Mouse (Mus musculus): ENCODE data around the gene Kcnj9. TPM values are rescaled to one million over a fixed set of nuclear protein-coding genes. Genes with fewer than 3 reads are reported as not detected.

Kcnj9 gene
- not detected in 2 replicates for polyA plus RNA-seq (2016; fragmentation: Nextera tagmentation; extraction: Ambion mirVana)

- no peak within 1 kb of the TSS for H3K9ac ChIP-seq
- no peak within 1 kb of the TSS for H3K4me2 ChIP-seq
- H3K4me3 ChIP-seq = no peak within 1 kb of the TSS
- H3K27ac ChIP-seq (ENCODE audit: poor library complexity, severe bottlenecking) = no peak within 1 kb of the TSS
- WGBS = 20% methylated on average over 9 of the region's 9 CpGs
- peaks cover 10% of the 10 kb centered on the region for H3K4me1 ChIP-seq (replicated peaks)
- no peaks in the 10 kb centered on the region for H3K36me3 ChIP-seq
- ATAC-seq (ENCODE audit: insufficient number of reproducible peaks, low FRiP score) = no peak
- no peaks in the 10 kb centered on the region for H3K9me3 ChIP-seq (replicated peaks)
- peaks cover 96% of the 10 kb centered on the region for H3K27me3 ChIP-seq (replicated peaks)
Measured at GRCm38 (mm10) chr1:172329131-172329530, at the start of gene Kcnj9. Gene Kcnj9 (minus strand): TSS chr1:172329318.

GRCm38 (mm10) chr1:172376758-172377458, 47.8 kb upstream of the Kcnj9 start:
- Histone ChIP-seq H3K36me3 (peaks cover 23% of the 10 kb centered on the region), H3K9ac (peak overlapping the region; percentile 86), H3K4me1 (replicated peaks) (peaks cover 24% of the 10 kb centered on the region), H3K27me3 (replicated peaks) (no peaks in the 10 kb centered on the region), H3K4me3 (peak overlapping the region; percentile 96), H3K27ac (ENCODE audit: poor library complexity, severe bottlenecking) (peak overlapping the region; percentile 55), H3K4me2 (peak overlapping the region; percentile 97), H3K9me3 (replicated peaks) (no peaks in the 10 kb centered on the region)
- WGBS = 3% methylated on average over 62 of the region's 62 CpGs
- ATAC-seq (ENCODE audit: insufficient number of reproducible peaks, low FRiP score) = peak; percentile 56

- Histone ChIP-seq H3K4me2 (peak within 1 kb of the TSS; percentile 97), H3K9ac (peak within 1 kb of the TSS; percentile 86), H3K4me1 (replicated peaks) (peaks cover 24% of the 10 kb centered on the region), H3K27ac (ENCODE audit: poor library complexity, severe bottlenecking) (peak within 1 kb of the TSS; percentile 80), H3K4me3 (peak within 1 kb of the TSS; percentile 96), H3K27me3 (replicated peaks) (0 out of 2 replicates have a peak, but pooled peaks cover 2% of the 10 kb centered on the region), H3K9me3 (replicated peaks) (no peaks in the 10 kb centered on the region), H3K36me3 (peaks cover 17% of the 10 kb centered on the region)
- ATAC-seq (ENCODE audit: insufficient number of reproducible peaks, low FRiP score) = peak; percentile 98
- under 1% methylated on average over 39 of the region's 39 CpGs for WGBS
Measured at GRCm38 (mm10) chr1:172376198-172376667, 47.1 kb upstream of the Kcnj9 start, which contains the start of gene Pigm. Gene Pigm (plus strand): TSS chr1:172376546.

GRCm38 (mm10) chr1:172368768-172369418, 39.8 kb upstream of the Kcnj9 start:
- H3K4me3 ChIP-seq = no peak overlapping the region
- ATAC-seq (ENCODE audit: insufficient number of reproducible peaks, low FRiP score) = no peak
- no peaks in the 10 kb centered on the region for H3K9me3 ChIP-seq (replicated peaks)
- 0 out of 2 replicates have a peak, but pooled peaks cover 6% of the 10 kb centered on the region for H3K4me1 ChIP-seq (replicated peaks)
- peaks cover 27% of the 10 kb centered on the region for H3K27me3 ChIP-seq (replicated peaks)
- no peak overlapping the region for H3K9ac ChIP-seq
- no peak overlapping the region for H3K27ac ChIP-seq (ENCODE audit: poor library complexity, severe bottlenecking)
- 23% methylated on average over 23 of the region's 23 CpGs for WGBS
- no peaks in the 10 kb centered on the region for H3K36me3 ChIP-seq
- peak overlapping the region; percentile 41 for H3K4me2 ChIP-seq

GRCm38 (mm10) chr1:172364684-172365083, 35.6 kb upstream of the Kcnj9 start:
- WGBS = 8% methylated on average over 6 of the region's 6 CpGs
- H3K9me3 ChIP-seq (replicated peaks) = no peaks in the 10 kb centered on the region
- peaks cover 27% of the 10 kb centered on the region for H3K27me3 ChIP-seq (replicated peaks)
- ATAC-seq (ENCODE audit: insufficient number of reproducible peaks, low FRiP score) = no peak
- H3K9ac ChIP-seq = no peak overlapping the region
- H3K36me3 ChIP-seq = no peaks in the 10 kb centered on the region
- H3K4me3 ChIP-seq = no peak overlapping the region
- H3K4me1 ChIP-seq (replicated peaks) = 0 out of 2 replicates have a peak, but pooled peaks cover 6% of the 10 kb centered on the region
- H3K4me2 ChIP-seq = peak overlapping the region; percentile 39
- H3K27ac ChIP-seq (ENCODE audit: poor library complexity, severe bottlenecking) = no peak overlapping the region

GRCm38 (mm10) chr1:172358341-172358740, 29.2 kb upstream of the Kcnj9 start:
- H3K27ac ChIP-seq (ENCODE audit: poor library complexity, severe bottlenecking) = no peak overlapping the region
- H3K4me1 ChIP-seq (replicated peaks) = no peaks in the 10 kb centered on the region
- H3K9me3 ChIP-seq (replicated peaks) = no peaks in the 10 kb centered on the region
- H3K9ac ChIP-seq = no peak overlapping the region
- no peaks in the 10 kb centered on the region for H3K36me3 ChIP-seq
- H3K27me3 ChIP-seq (replicated peaks) = peaks cover 49% of the 10 kb centered on the region
- H3K4me3 ChIP-seq = no peak overlapping the region
- 76% methylated on average over 10 of the region's 10 CpGs for WGBS
- no peak overlapping the region for H3K4me2 ChIP-seq
- no peak for ATAC-seq (ENCODE audit: insufficient number of reproducible peaks, low FRiP score)

- WGBS = 5% methylated on average over 1 of the region's 1 CpGs
- H3K9me3 ChIP-seq (replicated peaks) = no peaks in the 10 kb centered on the region
- no peaks in the 10 kb centered on the region for H3K36me3 ChIP-seq
- H3K4me3 ChIP-seq = no peak overlapping the region
- no peak overlapping the region for H3K27ac ChIP-seq (ENCODE audit: poor library complexity, severe bottlenecking)
- H3K9ac ChIP-seq = no peak overlapping the region
- peaks cover 53% of the 10 kb centered on the region for H3K27me3 ChIP-seq (replicated peaks)
- no peak overlapping the region for H3K4me2 ChIP-seq
- no peaks in the 10 kb centered on the region for H3K4me1 ChIP-seq (replicated peaks)
- ATAC-seq (ENCODE audit: insufficient number of reproducible peaks, low FRiP score) = no peak
Measured at GRCm38 (mm10) chr1:172357550-172357949, 28.4 kb upstream of the Kcnj9 start.

- H3K9me3 ChIP-seq (replicated peaks) = no peaks in the 10 kb centered on the region
- no peaks in the 10 kb centered on the region for H3K36me3 ChIP-seq
- H3K4me2 ChIP-seq = no peak overlapping the region
- H3K4me1 ChIP-seq (replicated peaks) = peaks cover 4% of the 10 kb centered on the region
- no peak overlapping the region for H3K9ac ChIP-seq
- no peak for ATAC-seq (ENCODE audit: insufficient number of reproducible peaks, low FRiP score)
- H3K27ac ChIP-seq (ENCODE audit: poor library complexity, severe bottlenecking) = no peak overlapping the region
- H3K4me3 ChIP-seq = no peak overlapping the region
- H3K27me3 ChIP-seq (replicated peaks) = peaks cover 72% of the 10 kb centered on the region
- 47% methylated on average over 3 of the region's 3 CpGs for WGBS
Measured at GRCm38 (mm10) chr1:172355336-172355735, 26.2 kb upstream of the Kcnj9 start.

GRCm38 (mm10) chr1:172352453-172352852, 23.3 kb upstream of the Kcnj9 start:
- no peak overlapping the region for H3K9ac ChIP-seq

GRCm38 (mm10) chr1:172352001-172352400, 22.9 kb upstream of the Kcnj9 start:
- peaks cover 12% of the 10 kb centered on the region for H3K4me1 ChIP-seq (replicated peaks)
- no peaks in the 10 kb centered on the region for H3K9me3 ChIP-seq (replicated peaks)
- peaks cover 79% of the 10 kb centered on the region for H3K27me3 ChIP-seq (replicated peaks)
- no peak overlapping the region for H3K27ac ChIP-seq (ENCODE audit: poor library complexity, severe bottlenecking)
- no peaks in the 10 kb centered on the region for H3K36me3 ChIP-seq
- no peak overlapping the region for H3K4me3 ChIP-seq
- no peak for ATAC-seq (ENCODE audit: insufficient number of reproducible peaks, low FRiP score)
- H3K9ac ChIP-seq = no peak overlapping the region
- 65% methylated on average over 6 of the region's 6 CpGs for WGBS
- H3K4me2 ChIP-seq = no peak overlapping the region

More at GRCm38 (mm10) chr1:172352453-172352852, 23.3 kb upstream of the Kcnj9 start:
- 68% methylated on average over 3 of the region's 3 CpGs for WGBS
- Histone ChIP-seq H3K4me3 (no peak overlapping the region), H3K9me3 (replicated peaks) (no peaks in the 10 kb centered on the region), H3K27ac (ENCODE audit: poor library complexity, severe bottlenecking) (no peak overlapping the region), H3K27me3 (replicated peaks) (peaks cover 82% of the 10 kb centered on the region), H3K4me2 (no peak overlapping the region), H3K4me1 (replicated peaks) (peaks cover 12% of the 10 kb centered on the region), H3K36me3 (no peaks in the 10 kb centered on the region)
- no peak for ATAC-seq (ENCODE audit: insufficient number of reproducible peaks, low FRiP score)

Measured in heart, embryonic 12.5 days (tissue).